Mouse (Mus musculus): ENCODE results near the gene Nupl1. TPM values are rescaled to one million over a fixed set of nuclear protein-coding genes. Genes with fewer than 3 reads are reported as not detected.

Gene Nupl1
- polyA plus RNA-seq, 1 experiment, result not detected

GRCm38 (mm10) chr14:60138339-60138738 lies 112.9 kb downstream of the Nupl1 start:
- Histone ChIP-seq H3K27ac (ENCODE audit: control insufficient read depth, insufficient read depth, low read length) (no peak overlapping the region), H3K36me3 (ENCODE audit: control insufficient read depth, insufficient read depth, low read length) (no peaks in the 10 kb centered on the region), H3K27me3 (ENCODE audit: control insufficient read depth, insufficient read depth, low read length) (no peaks in the 10 kb centered on the region), H3K4me1 (replicated peaks; ENCODE audit: control insufficient read depth, insufficient read depth, low read length) (peaks cover 4% of the 10 kb centered on the region; the same call in 1 of the 2 replicates), H3K4me3 (ENCODE audit: control insufficient read depth, insufficient read depth, low read length) (no peak overlapping the region)
- DNase-seq, result peak; percentile 31
- no peak for TF ChIP-seq POLR2A (IDR thresholded peaks at IDR 0.05; ENCODE audit: control insufficient read depth, extremely low read depth, insufficient read depth, low read length, poor library complexity)
- TF ChIP-seq CTCF (IDR thresholded peaks at IDR 0.05; ENCODE audit: borderline replicate concordance, control insufficient read depth, extremely low read depth, insufficient read depth, low read length, poor library complexity), result no peak
- 85% methylated on average over 4 of the region's 4 CpGs for WGBS

- H3K36me3 ChIP-seq (ENCODE audit: control insufficient read depth, insufficient read depth, low read length), result no peaks in the 10 kb centered on the region
- TF ChIP-seq POLR2A (IDR thresholded peaks at IDR 0.05; ENCODE audit: control insufficient read depth, extremely low read depth, insufficient read depth, low read length, poor library complexity), result no peak
- TF ChIP-seq CTCF (IDR thresholded peaks at IDR 0.05; ENCODE audit: borderline replicate concordance, control insufficient read depth, extremely low read depth, insufficient read depth, low read length, poor library complexity), result no peak
- H3K4me3 ChIP-seq (ENCODE audit: control insufficient read depth, insufficient read depth, low read length), result no peak overlapping the region
- H3K4me1 ChIP-seq (replicated peaks; ENCODE audit: control insufficient read depth, insufficient read depth, low read length), result peaks cover 4% of the 10 kb centered on the region; the same call in 1 of the 2 replicates
- H3K27ac ChIP-seq (ENCODE audit: control insufficient read depth, insufficient read depth, low read length), result no peak overlapping the region
- no peak for DNase-seq
- WGBS, result 24% methylated on average over 6 of the region's 6 CpGs
- H3K27me3 ChIP-seq (ENCODE audit: control insufficient read depth, insufficient read depth, low read length), result no peaks in the 10 kb centered on the region
Observed at GRCm38 (mm10) chr14:60137812-60138211, 113.4 kb downstream of the Nupl1 start.

GRCm38 (mm10) chr14:60135801-60136200 lies 115.4 kb downstream of the Nupl1 start:
- H3K36me3 ChIP-seq (ENCODE audit: control insufficient read depth, insufficient read depth, low read length), result no peaks in the 10 kb centered on the region
- TF ChIP-seq POLR2A (IDR thresholded peaks at IDR 0.05; ENCODE audit: control insufficient read depth, extremely low read depth, insufficient read depth, low read length, poor library complexity) (no peak), CTCF (IDR thresholded peaks at IDR 0.05; ENCODE audit: borderline replicate concordance, control insufficient read depth, extremely low read depth, insufficient read depth, low read length, poor library complexity) (no peak)
- H3K4me1 ChIP-seq (replicated peaks; ENCODE audit: control insufficient read depth, insufficient read depth, low read length), result peaks cover 13% of the 10 kb centered on the region
- 93% methylated on average over 4 of the region's 4 CpGs for WGBS
- no peak for DNase-seq
- H3K27ac ChIP-seq (ENCODE audit: control insufficient read depth, insufficient read depth, low read length), result no peak overlapping the region
- H3K27me3 ChIP-seq (ENCODE audit: control insufficient read depth, insufficient read depth, low read length), result no peaks in the 10 kb centered on the region
- H3K4me3 ChIP-seq (ENCODE audit: control insufficient read depth, insufficient read depth, low read length), result no peak overlapping the region

GRCm38 (mm10) chr14:60134720-60135119 lies 116.5 kb downstream of the Nupl1 start:
- 94% methylated on average over 9 of the region's 9 CpGs for WGBS
- TF ChIP-seq POLR2A (IDR thresholded peaks at IDR 0.05; ENCODE audit: control insufficient read depth, extremely low read depth, insufficient read depth, low read length, poor library complexity), result no peak
- TF ChIP-seq CTCF (IDR thresholded peaks at IDR 0.05; ENCODE audit: borderline replicate concordance, control insufficient read depth, extremely low read depth, insufficient read depth, low read length, poor library complexity), result no peak
- no peak for DNase-seq
- Histone ChIP-seq H3K27me3 (ENCODE audit: control insufficient read depth, insufficient read depth, low read length) (no peaks in the 10 kb centered on the region), H3K36me3 (ENCODE audit: control insufficient read depth, insufficient read depth, low read length) (no peaks in the 10 kb centered on the region), H3K27ac (ENCODE audit: control insufficient read depth, insufficient read depth, low read length) (no peak overlapping the region), H3K4me1 (replicated peaks; ENCODE audit: control insufficient read depth, insufficient read depth, low read length) (peaks cover 23% of the 10 kb centered on the region), H3K4me3 (ENCODE audit: control insufficient read depth, insufficient read depth, low read length) (no peak overlapping the region)

Other genes starting within 250 kb of the Nupl1 start
- 0.38 and 0.54 TPM in 2 replicates for gene Atp8a2, start 54.3 kb downstream of the Nupl1 start, polyA plus RNA-seq (2012; rRNA removed)
- 29.8 and 35.1 TPM in 2 replicates for gene Gm49336, start 76 bp upstream of the Nupl1 start, polyA plus RNA-seq (2012; rRNA removed)
- 20.8 and 21.3 TPM in 2 replicates for gene Mtmr6, start 13.8 kb upstream of the Nupl1 start, polyA plus RNA-seq (2012; rRNA removed)
- gene Amer2, start 121.8 kb upstream of the Nupl1 start, polyA plus RNA-seq (2012; rRNA removed), result 0.05 and 0.31 TPM in 2 replicates